Mouse (Mus musculus): ENCODE measurements around the gene March6.

Gene March6

GRCm38 (mm10) chr15:31453098-31453916 lies 77.5 kb downstream of the March6 start, which contains the start of gene Ropn1l:
Ropn1l (minus strand) TSS chr15:31453737.
- peak; percentile 95 to 96 for DNase-seq

- no peak for DNase-seq
Observed at GRCm38 (mm10) chr15:31452336-31453097, 78.3 kb downstream of the March6 start.

GRCm38 (mm10) chr15:31449772-31450171 lies 81.1 kb downstream of the March6 start:
- DNase-seq: no peak

GRCm38 (mm10) chr15:31447121-31447520 lies 83.7 kb downstream of the March6 start:
- DNase-seq: peak in 1 of 2 experiments; percentile 57

- no peak for DNase-seq
Observed at GRCm38 (mm10) chr15:31442698-31443097, 88.2 kb downstream of the March6 start.

DNA sequence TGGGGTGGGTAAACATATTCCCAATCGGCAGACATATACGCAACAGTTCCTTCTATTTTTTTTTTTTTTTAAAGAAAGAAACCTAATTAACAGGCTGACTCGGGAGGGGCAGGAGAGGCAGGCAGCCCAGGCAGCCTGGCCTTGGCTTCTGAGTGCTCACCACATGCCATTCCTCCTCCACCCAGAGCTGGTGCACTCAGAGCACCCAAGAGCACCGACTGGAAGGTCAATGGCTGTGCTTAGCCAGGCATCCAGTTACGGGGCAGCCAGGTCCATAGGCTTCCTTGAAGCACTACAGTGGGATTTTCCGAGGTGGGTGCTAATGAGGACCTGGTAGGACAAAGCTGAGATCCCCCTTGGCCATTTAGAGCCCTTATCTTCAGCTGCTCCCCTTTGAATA lies 88.9 kb downstream of the March6 start:
- DNase-seq: no peak

GRCm38 (mm10) chr15:31436811-31437210 lies 94.0 kb downstream of the March6 start:
- DNase-seq: no peak

GRCm38 (mm10) chr15:31436083-31436482 lies 94.8 kb downstream of the March6 start:
- no peak for DNase-seq

- no peak for DNase-seq
Observed at GRCm38 (mm10) chr15:31433768-31434167, 97.1 kb downstream of the March6 start.

DNA sequence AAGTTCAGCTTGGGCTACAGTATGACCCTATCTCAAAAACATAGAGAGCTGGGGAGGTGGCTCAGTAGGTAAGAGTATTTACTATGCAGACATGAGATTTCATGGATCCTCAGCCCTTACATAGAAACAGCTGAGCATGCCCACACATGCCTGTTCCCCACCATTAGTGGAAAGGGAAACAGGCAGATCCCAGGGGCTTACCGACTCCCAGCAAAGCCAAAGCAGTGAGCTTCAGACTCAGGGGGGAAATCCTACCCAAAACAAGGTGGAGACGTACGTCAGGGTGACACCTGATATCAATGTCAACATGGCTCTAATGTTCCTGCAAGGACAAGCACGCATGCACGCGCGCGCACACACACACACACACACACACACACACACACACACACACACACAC lies 99.0 kb downstream of the March6 start:
- DNase-seq: no peak

- no peak for DNase-seq
Observed at GRCm38 (mm10) chr15:31430014-31430413, 100.8 kb downstream of the March6 start.

GRCm38 (mm10) chr15:31429429-31429828 lies 101.4 kb downstream of the March6 start:
- DNase-seq: no peak

- peak in 1 of 2 experiments; percentile 19 for DNase-seq
Observed at GRCm38 (mm10) chr15:31428571-31428970, 102.3 kb downstream of the March6 start.

DNA sequence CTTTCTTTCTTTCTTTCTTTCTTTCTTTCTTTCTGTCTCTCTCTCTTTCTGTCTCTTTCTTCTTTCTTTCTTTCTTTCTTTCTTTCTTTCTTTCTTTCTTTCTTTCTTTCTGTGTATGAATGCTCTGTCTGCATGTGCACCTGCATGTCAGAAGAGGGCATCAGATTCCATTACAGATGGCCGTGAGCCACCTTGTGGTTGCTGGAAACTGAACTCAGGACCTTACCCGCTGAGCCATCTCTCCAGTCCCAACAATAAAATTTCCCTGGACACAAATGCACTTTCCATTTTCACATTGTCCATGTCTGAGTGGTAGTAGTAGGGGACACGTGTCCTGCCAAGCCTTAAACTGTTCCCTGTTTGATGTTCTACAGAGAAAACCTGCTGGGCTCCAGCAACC lies 103.5 kb downstream of the March6 start:
- DNase-seq: no peak

DNA sequence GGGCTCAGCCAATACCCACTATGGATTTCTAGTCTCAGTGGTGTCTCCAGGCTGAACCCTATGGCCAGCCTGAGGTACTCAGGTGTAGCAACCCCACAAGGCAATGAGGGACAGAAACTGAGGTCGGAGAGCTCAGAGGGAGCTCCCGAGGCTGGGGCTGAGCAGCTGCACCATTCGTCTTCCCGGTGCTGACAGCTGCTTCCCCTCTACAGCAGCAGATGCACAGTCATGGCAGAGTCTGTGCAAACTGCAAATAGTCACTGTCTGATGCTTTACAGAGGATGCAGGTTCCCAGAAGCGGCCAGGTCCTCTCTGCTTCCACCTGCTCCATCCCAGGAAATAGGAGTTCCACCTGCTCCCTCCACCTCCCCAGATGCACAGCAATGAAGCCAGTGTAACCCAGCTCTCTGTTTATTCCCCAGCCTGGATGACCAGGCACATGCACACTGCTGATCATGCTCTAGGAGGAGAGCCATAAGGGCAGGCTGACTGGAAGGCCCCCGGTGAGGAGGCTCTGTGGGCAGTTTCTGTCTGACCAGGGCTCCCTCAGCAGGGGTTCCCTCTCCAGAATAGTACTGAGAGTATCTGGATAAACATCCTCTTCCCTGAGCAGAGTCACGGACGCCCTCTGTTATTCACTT lies 104.7 kb downstream of the March6 start:
- no peak for DNase-seq

DNA sequence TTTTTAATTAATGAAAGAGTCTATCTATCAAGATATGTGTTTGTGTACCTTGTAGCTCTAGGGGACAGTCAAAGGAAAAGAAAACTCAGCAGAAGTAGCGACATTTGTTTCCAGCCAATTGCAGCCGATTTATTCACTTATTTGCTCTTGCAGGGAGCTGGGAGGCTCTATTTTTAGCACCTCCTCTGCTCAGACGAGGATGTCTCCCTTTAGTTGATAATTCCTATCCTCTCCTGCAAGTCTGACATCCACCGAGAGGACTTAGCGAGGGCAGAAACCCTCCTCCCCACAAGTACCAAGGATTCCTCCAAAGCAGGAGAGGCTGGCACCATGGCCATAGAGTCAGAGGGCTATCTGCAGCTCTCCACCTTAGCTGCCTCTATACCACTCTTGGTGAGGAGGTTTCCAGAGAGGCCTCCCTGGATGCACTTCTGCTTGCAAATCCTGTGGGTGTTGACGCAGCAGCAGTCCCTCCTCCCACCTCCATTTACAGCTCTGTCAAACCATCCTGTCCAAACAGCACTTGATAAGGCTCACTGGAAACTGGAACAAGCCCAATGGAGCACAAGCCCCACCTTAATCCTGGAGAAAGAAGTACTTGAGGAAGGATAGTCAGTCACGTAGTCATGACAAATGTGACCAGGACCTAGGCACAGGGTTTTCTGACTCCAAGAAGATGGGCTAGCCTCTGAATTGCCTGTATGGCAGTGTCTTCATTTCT lies 108.0 kb downstream of the March6 start:
- DNase-seq: no peak

- DNase-seq: peak; percentile 49 to 63
Observed at GRCm38 (mm10) chr15:31419037-31419436, 111.8 kb downstream of the March6 start.

DNA sequence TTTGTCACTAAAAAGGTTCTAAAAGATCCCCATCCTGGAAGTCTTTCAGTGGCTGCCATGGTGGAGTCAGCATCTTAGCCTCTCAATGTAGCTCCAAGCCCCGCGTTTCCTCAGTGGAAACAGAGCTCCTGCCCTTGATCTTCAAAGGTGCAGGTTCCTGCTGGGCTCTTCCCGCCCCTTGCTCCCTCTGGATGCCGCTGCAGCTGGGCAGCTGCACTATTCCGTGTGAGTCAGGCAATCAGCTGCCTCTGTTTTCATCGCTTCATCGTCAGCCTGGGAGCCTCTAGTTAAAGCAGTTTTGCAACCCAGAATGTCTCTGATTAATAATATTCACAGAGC lies 112.2 kb downstream of the March6 start:
- no peak for DNase-seq

DNA sequence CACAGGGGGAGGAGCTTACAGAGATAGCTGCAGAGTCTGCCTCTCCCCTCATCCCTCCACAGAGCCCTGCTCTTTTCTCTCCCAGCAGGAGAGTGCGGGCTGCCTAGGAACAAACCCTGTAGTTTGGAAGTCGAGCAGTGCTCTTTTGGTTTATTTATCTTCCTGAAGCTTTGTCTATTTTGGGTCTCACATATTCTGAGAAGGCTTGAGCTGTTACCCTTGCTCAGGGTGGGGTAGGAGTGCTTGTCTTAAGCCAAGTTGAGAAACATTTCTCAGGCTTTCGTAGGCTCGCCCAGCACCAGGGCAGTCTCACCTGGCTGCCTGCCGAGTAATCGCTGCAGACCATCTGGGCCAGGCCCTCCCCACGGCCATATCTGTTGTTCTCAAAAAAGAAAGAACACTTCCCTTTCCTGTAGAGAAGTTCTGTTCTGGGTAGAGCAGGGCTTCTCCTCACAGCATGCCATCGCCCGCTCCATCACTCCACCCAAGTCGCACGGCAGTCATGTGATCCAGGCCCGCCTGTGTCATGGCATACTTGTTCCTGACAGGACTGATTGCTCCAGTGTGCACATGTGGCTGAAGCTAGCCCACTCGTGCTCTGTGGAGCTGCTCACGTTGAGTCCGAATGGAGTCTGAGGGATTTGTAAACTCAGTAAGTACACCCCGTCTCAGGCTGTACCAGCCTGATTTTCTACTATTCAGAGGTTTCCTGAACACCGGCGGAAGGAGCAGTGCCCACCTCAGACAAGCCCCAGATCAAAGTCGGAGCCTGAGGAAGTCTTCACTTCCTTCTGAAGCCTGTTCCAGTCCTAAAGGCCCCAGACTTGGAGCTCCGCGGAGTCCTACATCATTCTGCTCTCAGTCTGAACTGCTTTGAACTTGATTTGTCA lies 112.8 kb downstream of the March6 start:
- DNase-seq: peak; percentile 80 to 88

DNA sequence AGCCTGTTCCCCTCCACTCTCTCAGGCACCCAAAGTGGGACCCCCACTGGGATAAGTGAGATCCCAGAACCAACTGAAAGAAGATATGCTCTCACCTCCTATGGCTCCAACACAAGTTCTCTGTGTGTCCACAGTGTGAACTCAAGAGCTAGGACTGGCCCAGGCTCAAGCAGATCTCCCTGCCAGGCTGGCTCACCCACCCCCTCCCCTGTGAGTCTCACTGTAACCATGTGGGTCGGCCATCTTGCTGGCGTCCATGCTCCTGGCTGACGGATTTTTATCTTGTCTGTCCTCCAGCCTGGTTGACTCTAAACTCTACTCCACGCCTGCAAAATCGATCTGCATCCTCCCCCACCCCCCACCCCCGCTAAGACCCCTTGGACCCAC lies 113.5 kb downstream of the March6 start:
- peak in 1 of 2 experiments; percentile 10 for DNase-seq

DNA sequence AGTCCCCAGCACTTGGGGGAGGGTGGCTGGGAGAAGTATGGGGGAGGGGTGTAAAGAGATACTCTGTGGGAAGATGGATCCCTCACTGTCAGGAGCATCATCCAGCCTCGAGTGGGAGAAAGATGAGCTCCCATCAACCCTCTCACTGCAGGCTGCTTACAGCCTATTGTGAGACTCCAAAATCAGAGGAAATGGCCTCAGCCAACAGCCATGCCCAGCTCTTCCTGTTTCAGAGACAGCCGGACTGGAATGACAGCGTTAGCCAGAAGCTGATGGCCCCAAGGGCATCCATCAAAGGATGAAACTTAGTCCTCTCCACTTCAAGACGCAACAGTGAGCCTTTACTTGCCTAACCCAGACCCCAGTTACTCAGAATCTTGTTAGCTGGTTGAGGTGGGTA lies 115.7 kb downstream of the March6 start:
- peak; percentile 53 to 71 for DNase-seq
